Mouse (Mus musculus) thymus, adult 18-20 months (tissue): ENCODE measurements around the gene Sema4c.

Experiments
- DNase-seq, 2 experiments: peaks; one replicate each; pipeline ENCODE4 v3.0.0; 2022; ENCODE audit warnings: mixed read lengths in 2 of 2

Sema4c gene

GRCm38 (mm10) chr1:36558031-36558993 lies at the start of gene Sema4c:
Sema4c (minus strand) TSS chr1:36558349.
- DNase-seq: peak; percentile 52

- DNase-seq: no peak
Observed at GRCm38 (mm10) chr1:36606951-36607350, 48.8 kb upstream of the Sema4c start.

GRCm38 (mm10) chr1:36604254-36605156 lies 46.4 kb upstream of the Sema4c start:
- peak in 1 of 2 experiments; percentile 25 for DNase-seq

GRCm38 (mm10) chr1:36603361-36603760 lies 45.2 kb upstream of the Sema4c start:
- DNase-seq: peak in 1 of 2 experiments; percentile 31

GRCm38 (mm10) chr1:36602271-36602670 lies 44.1 kb upstream of the Sema4c start:
- DNase-seq: no peak

- no peak for DNase-seq
Observed at GRCm38 (mm10) chr1:36598411-36598810, 40.3 kb upstream of the Sema4c start.

GRCm38 (mm10) chr1:36596114-36596513 lies 38.0 kb upstream of the Sema4c start:
- DNase-seq: no peak

GRCm38 (mm10) chr1:36595167-36595931 lies 37.2 kb upstream of the Sema4c start:
- no peak for DNase-seq

- DNase-seq: no peak
Observed at GRCm38 (mm10) chr1:36593099-36593498, 35.0 kb upstream of the Sema4c start.

GRCm38 (mm10) chr1:36591408-36591807 lies 33.3 kb upstream of the Sema4c start:
- DNase-seq: peak in 1 of 2 experiments; percentile 41

GRCm38 (mm10) chr1:36590664-36591063 lies 32.5 kb upstream of the Sema4c start:
- DNase-seq: no peak

GRCm38 (mm10) chr1:36589486-36589885 lies 31.3 kb upstream of the Sema4c start:
- DNase-seq: no peak

GRCm38 (mm10) chr1:36588476-36589450 lies 30.6 kb upstream of the Sema4c start:
- no peak for DNase-seq

GRCm38 (mm10) chr1:36587860-36588259 lies 29.7 kb upstream of the Sema4c start:
- no peak for DNase-seq

- no peak for DNase-seq
Observed at GRCm38 (mm10) chr1:36586288-36586687, 28.1 kb upstream of the Sema4c start.

- no peak for DNase-seq
Observed at GRCm38 (mm10) chr1:36583408-36584116, 25.4 kb upstream of the Sema4c start.

GRCm38 (mm10) chr1:36582211-36582610 lies 24.1 kb upstream of the Sema4c start:
- no peak for DNase-seq

- no peak for DNase-seq
Observed at GRCm38 (mm10) chr1:36581260-36581659, 23.1 kb upstream of the Sema4c start.

GRCm38 (mm10) chr1:36580384-36581207 lies 22.4 kb upstream of the Sema4c start:
- no peak for DNase-seq

- peak; percentile 70 to 73 for DNase-seq
Observed at GRCm38 (mm10) chr1:36579974-36580383, 21.8 kb upstream of the Sema4c start.
